16 mouse cellular contexts compared by ENCODE assay signal in the genomic region with DNA sequence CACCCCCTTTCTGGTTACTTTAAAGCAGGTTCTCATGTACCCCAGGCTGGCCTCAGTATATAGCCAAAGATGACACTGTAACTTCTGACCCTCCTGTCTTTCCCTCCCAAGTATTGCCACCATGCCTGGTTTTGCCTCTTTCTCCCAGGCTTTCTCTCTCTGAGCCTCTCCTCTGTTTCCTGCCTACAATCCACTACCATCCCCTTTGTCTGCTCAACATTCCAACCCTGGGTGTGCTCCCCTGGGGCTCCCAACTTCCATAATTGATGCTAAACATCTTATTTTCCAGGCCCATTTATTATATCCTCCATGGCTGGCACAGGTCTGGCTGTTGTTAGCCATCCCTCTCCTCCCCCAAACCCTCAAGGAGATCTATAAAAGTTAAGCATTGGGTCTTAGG.
"Had no signal": no experiment of that assay in that cellular context is flagged by ENCODE, and none has a peak within 500 bp of the region (broad histone marks: within the 10 kb centered on the region; RNA-seq: fewer than 3 reads in every experiment).

No protein-coding gene starts in this region.

- H3K9ac ChIP-seq: neural tube, embryonic 13.5 days; neural tube, embryonic 15.5 days; stomach, embryonic 15.5 days had no signal

- DNase-seq: retina, postnatal 1 day; right cerebral cortex, adult 18-20 months; right cerebral cortex, postnatal 14 days; right cerebral cortex, postnatal 25 days; right cerebral cortex, postnatal 4 days; spleen, adult 18-20 months; thymus, adult 18-20 months; thymus, adult 2 months; thymus, postnatal 14 days; thymus, postnatal 25 days; thymus, postnatal 36 days; thymus, postnatal 4 days had no signal

- H3K27ac ChIP-seq: neural tube, embryonic 13.5 days; neural tube, embryonic 15.5 days; stomach, embryonic 15.5 days; stomach, postnatal 0 days had no signal

- H3K4me3 ChIP-seq: neural tube, embryonic 13.5 days; neural tube, embryonic 15.5 days; stomach, embryonic 15.5 days had no signal

- H3K27me3 ChIP-seq: neural tube, embryonic 13.5 days; neural tube, embryonic 15.5 days; stomach, embryonic 15.5 days had no signal

- H3K4me2 ChIP-seq: neural tube, embryonic 13.5 days; neural tube, embryonic 15.5 days; stomach, embryonic 15.5 days had no signal

- H3K9me3 ChIP-seq: neural tube, embryonic 13.5 days; neural tube, embryonic 15.5 days; stomach, embryonic 15.5 days had no signal
